27 mouse cellular contexts compared by ENCODE assay signal in the genomic region with DNA sequence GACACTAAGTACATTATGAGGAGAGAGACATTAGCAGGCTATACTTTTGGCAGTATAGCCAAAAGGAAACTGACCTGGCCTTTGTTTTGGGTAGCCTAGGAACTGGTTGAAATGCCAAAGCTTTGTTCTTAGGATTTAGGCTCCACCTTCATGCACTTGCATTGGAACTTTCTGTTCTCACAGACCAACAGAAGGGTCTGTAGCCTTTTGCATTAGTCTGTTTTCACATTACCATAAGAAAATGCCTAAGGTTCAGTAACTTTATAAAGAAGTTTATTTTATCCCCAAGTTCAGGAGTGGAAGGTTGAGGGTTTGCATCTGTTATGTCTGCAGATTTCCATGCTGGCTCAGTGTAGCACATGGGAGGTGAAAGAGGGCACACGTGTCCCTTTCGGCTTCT.
"Had no signal": no experiment of that assay in that cellular context is flagged by ENCODE, and none has a peak within 500 bp of the region (broad histone marks: within the 10 kb centered on the region; RNA-seq: fewer than 3 reads in every experiment).

No protein-coding gene starts in this region.

- H3K4me3 ChIP-seq: embryonic facial prominence, embryonic 10.5 days; embryonic facial prominence, embryonic 12.5 days; embryonic facial prominence, embryonic 13.5 days; embryonic facial prominence, embryonic 15.5 days; erythroblast, embryonic 14.5 days; forebrain, embryonic 10.5 days; forebrain, embryonic 12.5 days; forebrain, embryonic 13.5 days; forebrain, embryonic 15.5 days; heart, adult 2 months had no signal

- H3K27ac ChIP-seq: embryonic facial prominence, embryonic 10.5 days; embryonic facial prominence, embryonic 12.5 days; embryonic facial prominence, embryonic 13.5 days; embryonic facial prominence, embryonic 15.5 days; forebrain, embryonic 10.5 days; forebrain, embryonic 12.5 days; forebrain, embryonic 13.5 days; forebrain, embryonic 15.5 days; heart, adult 2 months had no signal

- ATAC-seq: forebrain, embryonic 13.5 days; forebrain, embryonic 14.5 days; forebrain, embryonic 15.5 days; forebrain, embryonic 16.5 days; forebrain, postnatal 0 days had no signal

- H3K9me3 ChIP-seq: embryonic facial prominence, embryonic 10.5 days; embryonic facial prominence, embryonic 12.5 days; embryonic facial prominence, embryonic 13.5 days; embryonic facial prominence, embryonic 15.5 days; forebrain, embryonic 10.5 days; forebrain, embryonic 12.5 days; forebrain, embryonic 13.5 days; forebrain, embryonic 15.5 days had no signal

- H3K9ac ChIP-seq: embryonic facial prominence, embryonic 12.5 days; embryonic facial prominence, embryonic 13.5 days; embryonic facial prominence, embryonic 15.5 days; forebrain, embryonic 12.5 days; forebrain, embryonic 13.5 days; forebrain, embryonic 15.5 days; forebrain, postnatal 0 days had no signal

- H3K36me3 ChIP-seq: embryonic facial prominence, embryonic 10.5 days; embryonic facial prominence, embryonic 12.5 days; embryonic facial prominence, embryonic 13.5 days; embryonic facial prominence, embryonic 15.5 days; forebrain, embryonic 10.5 days; forebrain, embryonic 12.5 days; forebrain, embryonic 15.5 days had no signal

- DNase-seq: cerebellum, adult 18-20 months; cerebellum, adult 2 months; cerebellum, adult 8-10 months; cerebellum, adult 9-10 months; cerebellum, adult 9-11 months; cerebellum, postnatal 10 days; cerebellum, postnatal 14 days; cerebellum, postnatal 25 days; cerebellum, postnatal 36 days; embryo, embryonic 11 days; forebrain, postnatal 0 days; gastrocnemius, postnatal 10 days; gastrocnemius, postnatal 14 days; gastrocnemius, postnatal 25 days; gastrocnemius, postnatal 36 days had no signal

- H3K27me3 ChIP-seq: embryonic facial prominence, embryonic 12.5 days; embryonic facial prominence, embryonic 13.5 days; embryonic facial prominence, embryonic 15.5 days had no signal

- H3K4me1 ChIP-seq: embryonic facial prominence, embryonic 10.5 days; embryonic facial prominence, embryonic 12.5 days had no signal

- H3K4me2 ChIP-seq: embryonic facial prominence, embryonic 12.5 days; embryonic facial prominence, embryonic 13.5 days; embryonic facial prominence, embryonic 15.5 days; forebrain, embryonic 12.5 days; forebrain, embryonic 13.5 days; forebrain, embryonic 15.5 days had no signal
